Comparison of ENCODE assay signal across 21 mouse cellular contexts in the genomic region with DNA sequence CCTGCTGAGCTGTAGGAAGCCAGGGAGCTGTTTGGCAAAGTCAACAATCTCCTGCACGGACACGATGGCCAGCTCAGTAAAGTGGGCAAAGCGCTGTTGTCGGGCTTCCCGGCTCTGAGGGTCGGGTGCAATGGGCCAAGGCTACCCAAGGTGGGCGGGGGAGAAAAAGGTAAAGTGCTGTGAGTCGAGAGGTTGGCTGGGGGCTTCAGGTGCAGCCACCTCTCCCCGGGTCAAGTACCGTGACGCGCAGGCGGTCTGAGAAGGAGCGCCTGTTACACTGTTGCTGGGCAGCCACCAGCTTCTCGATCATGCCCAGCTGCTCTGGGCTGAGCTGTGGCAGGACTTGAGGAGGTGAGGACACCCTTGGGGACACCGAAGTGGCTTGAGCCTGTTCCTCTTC. TPM values are rescaled to one million over a fixed set of nuclear protein-coding genes. Genes with fewer than 3 reads are reported as not detected.
DNase-seq lines count a peak whose midpoint lies in the region; ATAC-seq and TF ChIP-seq lines count a peak whose summit lies in the region.
"Had no signal": no experiment of that assay in that cellular context is flagged by ENCODE, and none has a peak within 500 bp of the region (broad histone marks: within the 10 kb centered on the region; RNA-seq: fewer than 3 reads in every experiment).

No protein-coding gene starts in this region.

- H3K27ac ChIP-seq in midbrain, postnatal 0 days (ENCODE audit: low read depth, low read length) = no peak overlapping the region
- no peak overlapping the region for H3K27ac ChIP-seq in midbrain, embryonic 16.5 days (ENCODE audit: low read length)
- H3K27ac ChIP-seq: forebrain, embryonic 10.5 days; forebrain, embryonic 13.5 days; hindbrain, embryonic 12.5 days; hindbrain, embryonic 15.5 days had no signal

- H3K4me3 ChIP-seq in midbrain, postnatal 0 days (ENCODE audit: low read depth, low read length) = no peak overlapping the region
- no peak overlapping the region for H3K4me3 ChIP-seq in midbrain, embryonic 16.5 days (ENCODE audit: low read depth, low read length)
- peak overlapping the region; percentile 55 for H3K4me3 ChIP-seq in E14TG2a.4 (replicated peaks; ENCODE audit: low read length)
- H3K4me3 ChIP-seq: forebrain, embryonic 10.5 days; forebrain, embryonic 13.5 days; hindbrain, embryonic 12.5 days; hindbrain, embryonic 15.5 days had no signal

- H3K27me3 ChIP-seq in midbrain, postnatal 0 days (ENCODE audit: insufficient read depth, low read length) = no peaks in the 10 kb centered on the region
- H3K27me3 ChIP-seq in midbrain, embryonic 16.5 days (ENCODE audit: control insufficient read depth, insufficient read depth, low read depth, low read length) = no peaks in the 10 kb centered on the region
- H3K27me3 ChIP-seq in E14TG2a.4 (ENCODE audit: insufficient read depth, low read length) = peaks cover 43% of the 10 kb centered on the region
- H3K27me3 ChIP-seq: forebrain, embryonic 13.5 days; hindbrain, embryonic 15.5 days had no signal

- no peak overlapping the region for H3K9ac ChIP-seq in midbrain, postnatal 0 days (replicated peaks; ENCODE audit: low read length, poor library complexity, severe bottlenecking)
- H3K9ac ChIP-seq in midbrain, embryonic 16.5 days (ENCODE audit: low read depth, low read length) = no peak overlapping the region
- H3K9ac ChIP-seq: forebrain, embryonic 13.5 days; hindbrain, embryonic 12.5 days; hindbrain, embryonic 15.5 days had no signal

- 93% methylated on average over 16 of the region's 16 CpGs for WGBS in midbrain, postnatal 0 days
- WGBS in midbrain, embryonic 16.5 days = 86% methylated on average over 16 of the region's 16 CpGs

- peak; percentile 91 for DNase-seq in heart, adult 11 months
- no peak for DNase-seq in heart, adult 18-20 months
- no peak for DNase-seq in midbrain, postnatal 0 days (ENCODE audit: low spot score)
- DNase-seq in layer of hippocampus, adult 11-12 months (ENCODE audit: low spot score) = no peak
- no peak for DNase-seq in neural tube, embryonic 10.5 days (ENCODE audit: extremely low spot score, low spot score)
- DNase-seq: adrenal gland, postnatal 10 days; adrenal gland, postnatal 36 days; cerebellum, adult 18-20 months; cerebellum, adult 9-10 months; cerebellum, postnatal 14 days; gastrocnemius, postnatal 25 days had no signal

- TF ChIP-seq CTCF in midbrain, postnatal 0 days (IDR thresholded peaks at IDR 0.05) = no peak
- TF ChIP-seq CTCF in E14TG2a.4 (conservative IDR thresholded peaks at IDR 0.05; ENCODE audit: low read length) = no peak

- 0 out of 2 replicates have a peak, but pooled peaks have one; percentile 32 for ATAC-seq in midbrain, postnatal 0 days (ENCODE audit: low FRiP score)
- ATAC-seq in midbrain, embryonic 16.5 days = no peak
- ATAC-seq: CD4-positive, CD25-positive, alpha-beta regulatory T cell, adult 4 months; forebrain, embryonic 13.5 days; inflammation-experienced regulatory T-cells, adult 6 months had no signal

- no peaks in the 10 kb centered on the region for H3K9me3 ChIP-seq in midbrain, postnatal 0 days (ENCODE audit: low read length)
- no peaks in the 10 kb centered on the region for H3K9me3 ChIP-seq in midbrain, embryonic 16.5 days (replicated peaks; ENCODE audit: control insufficient read depth, low read length, poor library complexity, severe bottlenecking)
- H3K9me3 ChIP-seq in E14TG2a.4 (ENCODE audit: low read length) = no peaks in the 10 kb centered on the region
- H3K9me3 ChIP-seq: forebrain, embryonic 10.5 days; forebrain, embryonic 13.5 days; hindbrain, embryonic 12.5 days; hindbrain, embryonic 15.5 days had no signal

- no peak overlapping the region for H3K4me2 ChIP-seq in midbrain, postnatal 0 days (ENCODE audit: low read depth, low read length, poor library complexity, severe bottlenecking)
- H3K4me2 ChIP-seq in midbrain, embryonic 16.5 days (ENCODE audit: low read length) = no peak overlapping the region
- H3K4me2 ChIP-seq: forebrain, embryonic 13.5 days; heart, embryonic 11.5 days; hindbrain, embryonic 12.5 days; hindbrain, embryonic 15.5 days had no signal

- H3K4me1 ChIP-seq in midbrain, postnatal 0 days (ENCODE audit: insufficient read depth, low read length) = 0 out of 2 replicates have a peak, but pooled peaks cover 3% of the 10 kb centered on the region
- H3K4me1 ChIP-seq in midbrain, embryonic 16.5 days (ENCODE audit: control insufficient read depth, insufficient read depth, low read length) = peaks cover 8% of the 10 kb centered on the region
- H3K4me1 ChIP-seq in E14TG2a.4 (replicated peaks; ENCODE audit: low read depth, low read length) = peaks cover 25% of the 10 kb centered on the region

- H3K36me3 ChIP-seq in midbrain, postnatal 0 days (ENCODE audit: insufficient read depth, low read length) = no peaks in the 10 kb centered on the region
- no peaks in the 10 kb centered on the region for H3K36me3 ChIP-seq in midbrain, embryonic 16.5 days (ENCODE audit: control insufficient read depth, insufficient read depth, low read length)
- H3K36me3 ChIP-seq in E14TG2a.4 (ENCODE audit: insufficient read depth, low read length) = no peaks in the 10 kb centered on the region
- H3K36me3 ChIP-seq: forebrain, embryonic 10.5 days; hindbrain, embryonic 12.5 days; hindbrain, embryonic 15.5 days had no signal

RNA-seq across cellular contexts. Expression of a gene that starts 6.9 kb away (rescaled TPM):
- 1 to 10 TPM; 6.0 to 6.1 TPM for total RNA-seq in heart, adult 18-20 months (2021)
- 74.8 and 87.1 TPM in 2 replicates for total RNA-seq in midbrain, postnatal 0 days (2014; rRNA removed)
- 36.9 and 39.8 TPM in 2 replicates for polyA plus RNA-seq in midbrain, postnatal 0 days (2015; fragmentation: Nextera tagmentation; extraction: Ambion mirVana)
- polyA plus RNA-seq in midbrain, embryonic 16.5 days (2015; fragmentation: Nextera tagmentation; extraction: Ambion mirVana) = 62.1 and 66.8 TPM in 2 replicates

RNA-seq across cellular contexts. Expression of a gene that starts 12.1 kb away (rescaled TPM):
- total RNA-seq in heart, adult 18-20 months (2021) = 10 to 100 TPM; 18.1 to 26.5 TPM
- total RNA-seq in midbrain, postnatal 0 days (2014; rRNA removed) = 0.82 and 3.8 TPM in 2 replicates
- 0.70 and 1.9 TPM in 2 replicates for polyA plus RNA-seq in midbrain, postnatal 0 days (2015; fragmentation: Nextera tagmentation; extraction: Ambion mirVana)
- polyA plus RNA-seq in midbrain, embryonic 16.5 days (2015; fragmentation: Nextera tagmentation; extraction: Ambion mirVana) = 2.7 and 2.9 TPM in 2 replicates
- total RNA-seq: hematopoietic stem cell, adult 5-6 weeks had no signal

RNA-seq across cellular contexts. Expression of a gene that starts 12.2 kb away (rescaled TPM):
- total RNA-seq in heart, adult 18-20 months (2021) = 10 to 100 TPM; 15.1 to 20.2 TPM
- 44.7 and 45.2 TPM in 2 replicates for total RNA-seq in midbrain, postnatal 0 days (2014; rRNA removed)
- polyA plus RNA-seq in midbrain, postnatal 0 days (2015; fragmentation: Nextera tagmentation; extraction: Ambion mirVana) = 35.1 and 36.4 TPM in 2 replicates
- 38.3 and 39.2 TPM in 2 replicates for polyA plus RNA-seq in midbrain, embryonic 16.5 days (2015; fragmentation: Nextera tagmentation; extraction: Ambion mirVana)

RNA-seq across cellular contexts. Expression of a gene that starts 46.3 kb away (rescaled TPM):
- 1 to 10 TPM; 2.3 to 3.4 TPM for total RNA-seq in heart, adult 18-20 months (2021)
- 7.9 and 11.5 TPM in 2 replicates for total RNA-seq in midbrain, postnatal 0 days (2014; rRNA removed)
- polyA plus RNA-seq in midbrain, postnatal 0 days (2015; fragmentation: Nextera tagmentation; extraction: Ambion mirVana) = 13.4 and 14.2 TPM in 2 replicates
- 18.1 and 18.4 TPM in 2 replicates for polyA plus RNA-seq in midbrain, embryonic 16.5 days (2015; fragmentation: Nextera tagmentation; extraction: Ambion mirVana)

Comparison
In these comparisons a context has a peak if more than half of its experiments do, and no peak if none do; other contexts are left out.
1. RNA of a gene that starts 6.9 kb away (total RNA-seq): 74.8 to 87.1 TPM in midbrain, postnatal 0 days; 6.0 to 6.1 TPM in heart, adult 18-20 months; every median in the first group is over 10 times any median in the second.